Mouse (Mus musculus) CH12F3 (cell line): ENCODE data around the gene Glud1.
"Not testable (repeated sequence)": the region's sequence is repeated elsewhere in the genome, so short reads cannot be mapped to it uniquely, and the experiment has no call there.

ENCODE experiments used
- in situ Hi-C: fragments of 300-500 bp; cut with MboI; formaldehyde crosslinking; loops from 2 replicates; pipeline ENCODE4 v1.14.3; 2020; ENCODE audit warnings: low sequenced_read_pairs

Gene Glud1

GRCm38 (mm10) chr14:34311691-34312090 lies 1.2 kb downstream of the Glud1 start:
- in situ Hi-C loops = no loop called here

GRCm38 (mm10) chr14:34312339-34313048 lies 2.0 kb downstream of the Glud1 start:
- in situ Hi-C loops = no loop called here

DNA sequence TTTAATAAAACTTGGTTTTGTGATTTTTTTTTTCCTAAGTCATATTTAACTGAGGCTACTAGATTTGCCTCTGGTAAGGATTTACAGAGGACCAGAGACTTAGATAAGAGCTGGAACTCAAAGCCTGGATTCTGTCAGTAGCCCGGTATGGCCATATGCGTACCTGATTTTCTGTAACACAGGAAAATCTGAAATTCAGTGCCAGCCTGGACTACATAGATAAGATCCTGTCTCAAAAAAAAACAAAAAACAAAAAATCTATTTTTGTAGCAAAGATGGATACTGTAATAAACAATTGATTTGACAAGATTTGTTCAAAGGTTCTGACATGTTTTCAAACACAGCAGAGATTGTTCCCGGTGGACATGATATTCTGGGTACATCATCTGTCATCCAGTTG lies 3.1 kb downstream of the Glud1 start:
- in situ Hi-C loops = no loop called here

DNA sequence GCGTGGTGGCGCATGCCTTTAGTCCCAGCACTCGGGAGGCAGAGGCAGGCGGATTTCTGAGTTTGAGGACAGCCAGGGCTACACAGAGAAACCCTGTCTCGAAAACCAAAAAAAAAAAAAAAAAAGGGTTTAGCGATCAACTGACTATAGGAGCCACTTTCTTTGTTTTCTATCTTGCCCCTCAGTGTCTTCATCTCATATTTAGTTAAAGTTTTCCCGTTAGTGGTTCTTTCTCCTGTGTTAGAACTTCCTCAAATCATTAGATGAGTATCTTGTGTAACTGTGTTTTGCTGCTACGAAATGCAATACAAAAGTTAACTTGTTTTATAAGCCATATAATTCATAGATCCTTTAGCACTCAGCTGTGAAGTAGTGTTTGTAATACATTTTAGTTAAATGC lies 3.9 kb downstream of the Glud1 start:
- in situ Hi-C loops = not testable (repeated sequence)

DNA sequence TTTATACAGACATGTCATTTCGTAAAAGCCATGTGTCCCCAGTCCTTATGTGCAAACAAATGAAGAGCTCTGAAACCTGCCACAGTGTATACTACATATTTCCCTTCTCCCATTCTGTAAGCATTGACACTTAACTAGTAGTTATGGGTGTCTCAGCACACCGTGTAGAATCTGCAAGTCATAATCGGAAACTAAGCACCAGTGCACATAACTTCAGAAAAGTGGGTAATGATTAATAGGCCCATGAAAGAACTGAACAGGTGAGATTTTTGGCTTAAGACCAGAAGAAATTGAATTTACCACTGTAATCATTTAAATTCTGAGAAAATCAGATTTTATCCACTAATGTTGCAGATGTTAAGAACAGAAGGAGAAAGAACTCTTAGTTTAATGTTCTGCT lies 4.3 kb downstream of the Glud1 start:
- in situ Hi-C loops = no loop called here

DNA sequence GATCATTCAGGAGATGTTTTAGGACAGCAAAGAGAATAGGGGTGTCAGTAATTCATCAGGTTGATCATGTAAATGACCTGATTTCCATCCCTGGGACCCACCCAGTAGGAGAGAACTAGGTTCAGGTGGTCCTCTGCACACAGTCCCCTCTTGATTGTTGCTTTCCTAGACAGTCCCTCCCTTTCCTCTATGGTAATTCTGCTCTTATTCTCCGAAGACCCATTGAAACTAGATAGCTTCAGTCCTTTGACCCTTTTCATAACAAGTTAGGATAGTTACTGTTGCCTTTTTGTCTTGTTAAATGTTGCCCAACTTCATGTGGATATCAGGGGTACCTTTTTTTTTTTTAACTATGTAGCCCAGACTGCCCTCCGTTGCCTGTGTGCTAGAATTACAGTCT lies 5.8 kb downstream of the Glud1 start:
- in situ Hi-C loops = no loop called here

GRCm38 (mm10) chr14:34317431-34317830 lies 6.9 kb downstream of the Glud1 start:
- in situ Hi-C loops = no loop called here

DNA sequence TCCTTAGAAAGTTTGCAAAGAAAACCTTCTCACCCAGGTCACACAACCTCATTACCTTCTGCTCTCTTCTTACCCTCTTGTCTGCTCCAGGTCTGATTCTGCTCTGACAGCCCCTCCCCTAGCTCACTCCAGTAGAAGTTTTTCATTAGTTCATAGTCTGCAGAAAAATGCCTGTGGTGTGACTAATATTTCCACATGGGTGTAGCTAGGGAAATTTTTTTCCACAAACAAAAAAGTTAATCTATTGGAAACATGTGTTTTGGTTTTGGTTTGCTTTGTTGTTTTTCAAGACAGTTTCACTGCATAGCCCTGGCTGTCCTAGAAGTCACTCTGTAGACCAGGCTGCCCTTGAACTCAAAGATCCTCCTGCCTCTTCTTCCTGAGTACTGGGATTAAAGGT lies 7.6 kb downstream of the Glud1 start:
- in situ Hi-C loops = no loop called here

DNA sequence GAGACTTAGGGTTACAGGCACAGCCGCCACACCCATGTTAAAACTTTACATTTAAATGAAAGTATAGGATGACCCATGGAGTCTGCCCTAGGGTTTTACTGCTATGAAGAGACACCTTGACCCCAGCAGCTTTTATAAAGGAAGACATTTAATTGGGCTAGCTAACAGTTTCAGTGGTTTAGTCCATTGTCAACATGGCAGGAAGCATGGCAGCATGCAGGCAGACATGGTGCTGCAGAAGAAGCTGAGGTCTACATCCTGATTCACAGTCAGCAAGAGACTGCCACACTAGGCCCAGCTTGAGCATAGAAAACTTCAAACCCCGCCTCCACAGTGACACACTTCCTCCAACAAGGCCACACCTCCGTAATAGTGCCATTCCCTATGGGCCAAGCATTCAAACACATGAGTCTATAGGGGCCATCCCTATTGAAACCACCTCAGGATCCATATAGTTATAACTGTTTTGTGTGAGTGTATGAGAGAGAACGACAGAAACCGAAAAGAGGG lies 13.1 kb downstream of the Glud1 start:
- in situ Hi-C loops = no loop called here

DNA sequence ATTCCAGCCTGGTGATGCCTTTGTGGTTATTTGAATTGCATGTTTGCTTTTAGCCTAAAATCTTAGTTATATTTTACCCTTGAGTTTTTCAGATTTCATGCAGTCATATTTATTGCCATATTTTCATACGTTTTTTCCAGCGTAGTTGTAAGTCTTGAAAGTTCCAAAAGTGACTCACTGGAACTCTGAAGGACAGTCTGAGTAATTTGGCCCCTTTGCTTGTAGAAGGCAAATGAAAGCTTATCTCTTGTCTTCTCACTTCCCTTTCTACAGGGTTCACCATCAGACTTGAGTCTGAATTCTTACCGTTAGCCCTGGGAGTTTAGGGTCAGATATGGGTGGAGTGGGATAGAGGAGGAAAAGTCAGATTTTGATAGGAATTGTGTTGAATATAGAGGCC lies 16.1 kb downstream of the Glud1 start:
- in situ Hi-C loops = no loop called here

DNA sequence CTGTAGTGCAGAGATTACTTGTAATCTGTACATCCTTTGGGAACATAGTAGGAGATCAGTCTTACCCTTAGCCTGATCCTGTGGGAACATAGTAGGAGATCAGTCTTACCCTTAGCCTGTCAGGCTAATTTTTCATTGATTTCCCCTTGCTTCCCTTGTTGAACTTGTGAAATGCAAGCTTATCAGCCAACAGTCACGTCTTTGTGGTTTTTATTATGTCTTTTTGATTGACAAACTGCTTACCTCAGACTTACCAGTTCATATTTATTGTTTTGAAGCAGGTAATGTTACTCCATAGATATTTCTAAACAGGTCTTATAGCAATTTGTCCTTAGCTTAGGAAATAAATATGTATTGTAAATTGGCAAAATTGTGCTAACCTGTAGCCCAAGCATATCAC lies 17.1 kb downstream of the Glud1 start:
- in situ Hi-C loops = no loop called here

DNA sequence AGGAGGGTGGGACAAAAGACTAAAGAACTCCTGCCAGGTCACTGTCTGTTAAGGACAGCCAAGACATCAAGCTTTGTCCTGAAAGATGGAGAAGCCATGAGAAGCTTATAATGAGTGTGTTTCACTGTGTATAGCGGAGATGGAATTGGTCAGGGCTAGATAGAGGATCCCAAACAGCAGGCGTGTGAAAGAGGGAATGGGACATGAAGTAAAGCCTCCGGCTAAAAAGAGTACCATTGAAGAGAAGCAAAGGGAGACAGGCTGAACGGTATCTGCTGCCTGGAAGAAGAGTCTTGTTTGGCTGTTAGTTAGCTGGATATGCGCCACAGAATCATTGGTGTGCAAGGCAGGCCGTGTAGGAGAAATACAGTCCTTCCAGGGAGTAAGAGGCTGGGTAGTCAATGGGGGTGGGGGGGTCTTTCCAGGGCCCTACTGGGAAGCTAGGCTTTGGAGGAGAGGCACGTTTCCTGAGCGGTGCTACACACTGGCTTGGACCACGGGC lies 20.2 kb downstream of the Glud1 start:
- in situ Hi-C loops = no loop called here

- in situ Hi-C loops = no loop called here
Observed at GRCm38 (mm10) chr14:34331886-34332285, 21.4 kb downstream of the Glud1 start.

- in situ Hi-C loops = no loop called here
Observed at GRCm38 (mm10) chr14:34332476-34332875, 21.9 kb downstream of the Glud1 start.

DNA sequence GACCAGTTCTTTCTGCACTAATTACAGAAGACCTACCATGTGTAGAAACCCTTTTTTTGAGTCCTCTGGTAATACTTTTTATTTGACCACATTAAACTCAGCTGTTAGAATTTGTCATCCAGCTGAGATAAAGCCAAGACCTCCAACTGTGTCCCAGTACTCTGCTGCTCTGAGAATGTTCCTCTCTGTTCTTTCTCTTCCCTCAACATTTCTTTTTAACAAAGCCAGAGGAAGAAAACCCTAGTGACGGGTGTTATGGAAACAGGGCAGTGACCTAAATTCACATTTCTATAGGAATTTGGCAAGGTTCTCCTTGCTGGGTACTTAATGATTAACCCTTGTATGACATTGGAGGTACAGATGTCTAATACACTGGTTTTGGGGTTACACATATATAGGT lies 28.9 kb downstream of the Glud1 start:
- in situ Hi-C loops = no loop called here

DNA sequence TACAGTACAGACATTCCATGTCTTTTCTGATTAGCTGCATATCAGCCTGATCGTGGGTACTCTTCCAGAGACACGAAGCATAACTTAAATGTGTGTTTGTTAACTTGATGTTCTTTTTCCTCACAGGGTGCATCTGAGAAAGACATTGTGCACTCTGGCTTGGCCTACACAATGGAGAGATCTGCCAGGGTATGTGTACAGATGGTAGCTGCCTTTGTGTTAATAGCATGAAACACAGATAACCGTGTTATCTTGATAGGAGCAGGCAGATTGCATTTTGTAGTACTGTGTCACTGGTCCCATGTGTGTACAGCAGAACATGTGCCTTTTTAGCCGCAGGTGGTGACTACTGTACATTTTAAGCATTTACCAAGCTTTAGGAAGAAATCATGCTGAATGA lies 31.5 kb downstream of the Glud1 start:
- in situ Hi-C loops = no loop called here

DNA sequence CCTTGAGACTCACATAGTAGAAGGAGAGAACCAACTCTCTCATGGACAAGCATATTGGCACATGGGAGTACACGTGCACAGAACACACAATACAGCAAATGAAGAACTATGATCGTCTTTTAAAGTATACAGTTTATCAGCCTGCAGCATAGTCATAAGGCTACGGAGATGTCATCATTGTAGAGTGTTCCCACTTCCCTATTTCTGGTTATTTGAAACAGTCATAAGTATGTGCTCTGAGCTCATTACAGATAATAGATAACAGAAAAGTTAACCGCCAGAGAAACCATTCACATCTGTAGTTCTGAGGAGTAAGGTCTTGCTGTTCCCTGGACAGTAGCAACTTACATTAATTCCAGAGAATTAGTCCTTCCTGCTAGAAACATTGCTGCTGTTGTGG lies 32.6 kb downstream of the Glud1 start:
- in situ Hi-C loops = no loop called here

DNA sequence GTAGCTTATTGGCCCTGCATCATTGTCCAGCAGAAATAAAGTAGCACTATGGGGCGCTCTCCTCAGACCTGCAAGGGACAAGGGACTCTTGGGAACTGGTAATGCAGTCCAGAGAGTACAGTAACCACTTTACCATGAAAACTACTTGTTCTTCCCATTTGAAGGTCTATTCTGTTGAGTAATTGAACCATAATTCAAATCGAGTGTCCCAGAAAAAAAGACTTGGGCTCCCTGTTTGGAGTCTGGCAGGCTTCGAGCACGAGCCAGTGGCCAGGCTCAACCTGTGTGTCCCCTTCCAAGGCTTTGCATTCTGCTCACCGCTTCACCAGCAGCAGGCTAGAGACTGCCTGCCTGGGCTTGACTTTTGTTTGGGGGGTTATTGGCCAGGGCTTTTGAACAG lies 33.8 kb downstream of the Glud1 start:
- in situ Hi-C loops = no loop called here

- in situ Hi-C loops = no loop called here
Observed at GRCm38 (mm10) chr14:34345771-34346566, 35.4 kb downstream of the Glud1 start.

- in situ Hi-C loops = no loop called here
Observed at GRCm38 (mm10) chr14:34347084-34347483, 36.6 kb downstream of the Glud1 start.

DNA sequence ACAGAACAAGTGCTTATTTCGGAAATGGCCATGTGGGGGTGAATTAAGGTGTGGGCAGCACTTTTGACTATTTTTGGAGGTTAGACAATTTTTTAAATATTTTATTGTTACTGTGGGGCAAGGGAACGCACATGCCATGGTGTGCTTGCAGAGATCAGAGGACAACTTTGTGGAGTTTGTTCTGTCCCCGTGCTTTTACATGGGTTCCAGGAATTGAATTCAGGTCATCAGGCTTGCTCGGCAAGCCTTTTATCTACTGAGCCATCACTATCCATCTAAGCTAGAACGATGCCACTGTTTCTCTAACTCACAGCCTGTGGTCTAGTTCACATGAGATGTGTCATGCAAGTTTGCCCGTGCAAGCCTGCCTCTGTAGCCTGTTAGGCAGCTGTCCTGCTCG lies 37.8 kb downstream of the Glud1 start:
- in situ Hi-C loops = no loop called here

DNA sequence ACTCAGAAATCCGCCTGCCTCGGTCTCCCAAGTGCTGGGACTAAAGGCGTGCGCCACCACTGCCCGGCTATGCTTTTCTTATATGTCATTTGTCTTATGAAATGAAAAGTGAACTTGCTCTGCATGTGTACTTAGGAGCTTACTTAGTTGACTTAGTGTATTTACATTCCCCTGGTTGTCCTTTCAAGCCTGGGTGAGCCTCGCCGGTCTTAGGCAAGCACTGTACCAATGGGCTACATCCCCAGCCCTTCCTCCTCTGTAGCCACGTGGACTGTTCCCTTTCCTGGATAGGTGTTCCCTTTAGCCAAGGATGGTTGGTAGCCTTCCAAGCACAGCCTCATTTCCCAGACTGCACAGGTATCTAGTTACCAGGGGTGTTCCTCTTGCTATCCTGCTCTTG lies 38.5 kb downstream of the Glud1 start:
- in situ Hi-C loops = no loop called here
